Mouse (Mus musculus) hematopoietic multipotent progenitor cell, adult 10-12 weeks (in vitro differentiated cells): ENCODE data around the gene Gm20517. TPM values are rescaled to one million over a fixed set of nuclear protein-coding genes. Genes with fewer than 3 reads are reported as not detected.

Experiments
- polyA plus RNA-seq: library from polyadenylated mRNA; stranded (reverse); fragments of >175 nt; gene quantifications from 2 replicates; pipeline ENCODE4 v1.2.3, GENCODE M21; 2012; ENCODE audit warnings: low replicate concordance

Gm20517 gene
- 0.72 and 2.5 TPM in 2 replicates for polyA plus RNA-seq

GRCm38 (mm10) chr17:47610849-47611660, at the start of gene Gm20517, which contains the start of the genes Bysl and Med20:
TSS of gene Gm20517 (plus strand) at chr17:47611589.
TSS of gene Bysl (minus strand) at chr17:47611492.
TSS of gene Med20 (plus strand) at chr17:47611582.

GRCm38 (mm10) chr17:47630678-47631065, 19.3 kb downstream of the Gm20517 start, which contains the start of gene Usp49:
TSS of gene Usp49 (plus strand) at chr17:47630690.

GRCm38 (mm10) chr17:47688344-47688607, 76.9 kb downstream of the Gm20517 start, which contains the start of gene Tomm6:
TSS of gene Tomm6 (minus strand) at chr17:47688386.

GRCm38 (mm10) chr17:47688608-47689575, 77.5 kb downstream of the Gm20517 start, which contains the start of gene Frs3:
TSS of gene Frs3 (plus strand) at chr17:47689030.

GRCm38 (mm10) chr17:47694442-47694502, 82.9 kb downstream of the Gm20517 start, which contains the start of gene Gm21981:
TSS of gene Gm21981 (minus strand) at chr17:47694455.

GRCm38 (mm10) chr17:47694503-47695336, 83.3 kb downstream of the Gm20517 start, which contains the start of gene Prickle4:
TSS of gene Prickle4 (minus strand) at chr17:47694736.

GRCm38 (mm10) chr17:47726566-47726965, 115.2 kb downstream of the Gm20517 start, which contains the start of gene Pgc:
TSS of gene Pgc (plus strand) at chr17:47726842.

Other genes starting within 250 kb of the Gm20517 start
- gene Mrps10, start 242.7 kb upstream of the Gm20517 start, polyA plus RNA-seq = 10.1 and 11.9 TPM in 2 replicates
- not detected in 2 replicates for gene Guca1b, start 226.2 kb upstream of the Gm20517 start, polyA plus RNA-seq
- 3.8 and 7.4 TPM in 2 replicates for gene Guca1a, start 211.0 kb upstream of the Gm20517 start, polyA plus RNA-seq
- 0.19 and 0.46 TPM in 2 replicates for gene AI661453, start 175.0 kb upstream of the Gm20517 start, polyA plus RNA-seq
- gene 1700001C19Rik, start 174.2 kb upstream of the Gm20517 start, polyA plus RNA-seq = 0.11 TPM in 1 of 2 replicates, not detected in the other
- gene Taf8, start 109.3 kb upstream of the Gm20517 start, polyA plus RNA-seq = 26.4 and 30.9 TPM in 2 replicates
- gene Ccnd3, start 106.5 kb upstream of the Gm20517 start, polyA plus RNA-seq = 251 and 354 TPM in 2 replicates
- gene Bysl, start 97 bp upstream of the Gm20517 start, polyA plus RNA-seq = 13.5 and 15.7 TPM in 2 replicates
- gene Med20, start within 50 bp of the Gm20517 start, polyA plus RNA-seq = 0.89 and 6.7 TPM in 2 replicates
- 8.0 and 8.3 TPM in 2 replicates for gene Usp49, start 19.1 kb downstream of the Gm20517 start, polyA plus RNA-seq
- 71.7 and 103 TPM in 2 replicates for gene Tomm6, start 76.8 kb downstream of the Gm20517 start, polyA plus RNA-seq
- gene Frs3, start 77.4 kb downstream of the Gm20517 start, polyA plus RNA-seq = 4.3 and 9.7 TPM in 2 replicates
- gene Gm21981, start 82.9 kb downstream of the Gm20517 start, polyA plus RNA-seq = 0.16 and 0.18 TPM in 2 replicates
- gene Prickle4, start 83.1 kb downstream of the Gm20517 start, polyA plus RNA-seq = 0.43 and 1.3 TPM in 2 replicates
- not detected in 2 replicates for gene Pgc, start 115.3 kb downstream of the Gm20517 start, polyA plus RNA-seq
- gene Tfeb, start 125.4 kb downstream of the Gm20517 start, polyA plus RNA-seq = 234 and 426 TPM in 2 replicates
- gene Mdfi, start 223.1 kb downstream of the Gm20517 start, polyA plus RNA-seq = 0.55 and 0.58 TPM in 2 replicates